Mouse (Mus musculus): Measurements from ENCODE around the gene Tmbim7. TPM values are rescaled to one million over a fixed set of nuclear protein-coding genes. Genes with fewer than 3 reads are reported as not detected.

The Tmbim7 gene
- total RNA-seq, 2 experiments from 2014 or later: not detected

- no peak for DNase-seq (ENCODE audit: low spot score in 2 of 2)
Observed at GRCm38 (mm10) chr5:3665225-3665624, 14.2 kb downstream of the Tmbim7 start.

GRCm38 (mm10) chr5:3666585-3666984, 15.6 kb downstream of the Tmbim7 start:
- no peak for DNase-seq (ENCODE audit: low spot score in 2 of 2)

DNA sequence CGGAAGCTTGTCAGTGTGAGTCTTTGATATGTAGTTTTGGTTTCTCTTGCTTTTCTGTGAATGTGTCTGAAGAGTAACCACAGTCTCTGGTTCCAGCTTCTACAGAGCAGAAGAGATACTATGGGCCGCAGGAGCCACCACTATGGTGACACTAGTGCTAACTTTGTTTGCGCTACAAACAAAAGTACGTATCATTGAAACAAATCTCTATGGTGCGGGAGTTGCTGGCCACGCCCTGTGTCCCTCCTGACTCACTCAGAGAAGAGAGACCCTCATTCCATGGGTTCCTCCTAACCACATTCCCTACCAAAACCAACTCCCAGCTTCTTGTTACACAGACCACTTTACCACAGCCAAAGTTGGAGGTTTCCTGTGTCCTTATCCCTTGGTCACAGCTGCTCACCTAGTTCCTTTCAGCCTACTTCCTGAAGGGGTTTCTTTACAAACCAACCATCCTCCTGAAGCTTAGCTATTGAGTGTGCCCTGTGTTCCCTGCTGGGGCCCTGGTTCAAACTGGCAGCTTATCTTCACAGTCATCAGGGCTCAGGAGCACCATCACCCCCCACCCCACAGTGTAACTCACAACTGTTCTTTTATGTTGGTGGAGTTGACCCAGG, 19.1 kb downstream of the Tmbim7 start:
- DNase-seq (ENCODE audit: low spot score in 2 of 2): no peak

- no peak for DNase-seq (ENCODE audit: low spot score in 2 of 2)
Observed at GRCm38 (mm10) chr5:3688298-3688697, 37.3 kb downstream of the Tmbim7 start.

- DNase-seq (ENCODE audit: low spot score in 2 of 2): no peak
Observed at GRCm38 (mm10) chr5:3691283-3691682, 40.3 kb downstream of the Tmbim7 start.

GRCm38 (mm10) chr5:3692956-3693355, 42.0 kb downstream of the Tmbim7 start:
- DNase-seq (ENCODE audit: low spot score in 2 of 2): no peak

GRCm38 (mm10) chr5:3695191-3695590, 44.2 kb downstream of the Tmbim7 start:
- no peak for DNase-seq (ENCODE audit: low spot score in 2 of 2)

GRCm38 (mm10) chr5:3696031-3696430, 45.0 kb downstream of the Tmbim7 start:
- no peak for DNase-seq (ENCODE audit: low spot score in 2 of 2)

- DNase-seq (ENCODE audit: low spot score in 2 of 2): no peak
Observed at GRCm38 (mm10) chr5:3700025-3700424, 49.0 kb downstream of the Tmbim7 start.

- DNase-seq (ENCODE audit: low spot score in 2 of 2): no peak
Observed at GRCm38 (mm10) chr5:3702180-3702579, 51.2 kb downstream of the Tmbim7 start.

GRCm38 (mm10) chr5:3715800-3716199, 64.8 kb downstream of the Tmbim7 start:
- DNase-seq (ENCODE audit: low spot score in 2 of 2): no peak

GRCm38 (mm10) chr5:3719371-3719770, 68.4 kb downstream of the Tmbim7 start:
- no peak for DNase-seq (ENCODE audit: low spot score in 2 of 2)

GRCm38 (mm10) chr5:3722873-3723272, 71.9 kb downstream of the Tmbim7 start:
- DNase-seq (ENCODE audit: low spot score in 2 of 2): no peak

DNA sequence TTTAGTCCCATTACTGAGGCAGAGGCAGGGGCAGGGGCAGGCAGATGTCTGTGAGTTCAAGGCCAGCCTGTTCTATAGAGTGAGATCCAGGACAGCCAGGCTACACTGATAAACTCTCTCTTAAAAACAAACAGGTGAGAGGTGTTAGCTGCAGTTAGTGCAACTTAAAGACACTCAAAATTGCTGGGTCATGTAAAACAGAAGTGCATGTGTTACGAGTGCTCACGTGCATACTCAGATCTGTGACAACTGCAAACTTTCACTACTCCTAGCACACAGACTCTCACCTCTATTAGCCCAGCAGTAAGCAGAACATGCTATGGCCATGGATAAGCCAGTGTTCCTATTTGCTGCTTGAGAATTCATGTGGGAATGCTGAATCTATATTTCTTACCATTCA, 72.4 kb downstream of the Tmbim7 start:
- no peak for DNase-seq (ENCODE audit: low spot score in 2 of 2)

DNA sequence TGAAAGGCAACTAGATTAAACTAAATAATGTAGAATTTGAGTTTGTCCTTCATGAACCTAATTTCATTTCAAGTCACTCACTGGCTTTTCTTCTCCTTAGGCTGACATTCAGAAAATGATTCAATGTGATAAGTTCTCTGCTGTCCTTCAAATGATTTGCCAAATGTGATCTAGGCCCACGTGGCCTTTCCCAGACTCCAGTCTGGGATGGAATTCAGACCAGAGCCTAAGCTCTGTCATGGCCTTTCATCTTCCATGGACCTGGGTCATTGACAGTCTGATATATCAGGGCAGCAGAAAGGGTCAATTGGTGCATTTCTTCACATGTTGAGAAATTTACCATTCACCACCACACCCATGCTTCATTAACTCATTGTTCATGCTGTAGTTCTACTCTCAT, 74.5 kb downstream of the Tmbim7 start:
- DNase-seq (ENCODE audit: low spot score in 2 of 2): no peak

DNA sequence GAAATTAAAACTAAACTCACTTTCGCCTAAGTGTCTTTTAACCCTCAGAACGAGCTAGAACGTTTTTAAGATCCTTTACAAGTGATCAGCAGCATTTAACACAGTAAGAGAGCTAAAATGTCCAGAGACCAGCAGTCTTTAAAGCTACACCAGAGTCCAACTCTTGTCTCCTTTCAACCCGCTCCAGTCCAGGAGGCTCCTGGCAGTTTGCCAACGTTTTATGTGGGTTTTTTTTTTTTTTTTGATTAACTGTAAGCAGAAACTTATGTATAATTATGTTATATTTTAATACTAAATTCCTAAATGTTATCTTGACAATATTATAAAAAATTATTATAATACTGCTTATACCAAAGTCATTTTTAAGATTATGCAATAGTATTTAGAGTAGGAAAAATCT, 77.8 kb downstream of the Tmbim7 start:
- no peak for DNase-seq (ENCODE audit: low spot score in 2 of 2)

Small RNA genes within 50 kb of the gene (microRNA-seq; reads per million reads assigned to microRNA genes)
- gene Gm22926: 0 reads per million in 2 experiments
- gene Gm26238: 0 reads per million in 2 experiments

Other genes with a start within 250 kb of the Tmbim7 start
- gene Fam133b, start 107.3 kb upstream of the Tmbim7 start, total RNA-seq (2021): 10 to 100 TPM; 42.9 to 44.1 TPM
- gene 1700109H08Rik, start 79.6 kb upstream of the Tmbim7 start, total RNA-seq (2021): 1 to 10 TPM; 4.7 to 4.9 TPM
- gene Pex1, start 55.1 kb upstream of the Tmbim7 start, total RNA-seq (2021): 10 to 100 TPM; 23.9 to 24.7 TPM
- 10 to 100 TPM; 12.6 to 13.9 TPM for gene Rbm48, start 54.6 kb upstream of the Tmbim7 start, total RNA-seq (2021)
- 100 to 1,000 TPM; 103 to 108 TPM for gene Gatad1, start 6.0 kb downstream of the Tmbim7 start, total RNA-seq (2021)
- 100 to 1,000 TPM; 124 TPM for gene Ankib1, start 151.7 kb downstream of the Tmbim7 start, total RNA-seq (2021)
- 10 to 100 TPM; 48.8 to 53.9 TPM for gene Krit1, start 152.0 kb downstream of the Tmbim7 start, total RNA-seq (2021)
- under 1 TPM; 0.17 to 0.33 TPM for gene Lrrd1, start 194.0 kb downstream of the Tmbim7 start, total RNA-seq (2021)
- 10 to 100 TPM in 1 of 2 experiments, 1 to 10 TPM in 1; 9.9 to 11.3 TPM for gene Mterf1a, start 242.8 kb downstream of the Tmbim7 start, total RNA-seq (2021)